Mouse (Mus musculus) hindbrain, embryonic 10.5 days (tissue): ENCODE measurements around the gene Cers6. TPM values are rescaled to one million over a fixed set of nuclear protein-coding genes. Genes with fewer than 3 reads are reported as not detected.

Experiments used
- DNase-seq: peaks from one replicate; pipeline ENCODE4 v3.0.0-alpha.2; 2017; ENCODE audit warnings: low spot score
- H3K27ac ChIP-seq: fragments of 300-500 bp; sonication (generic); 2 replicates; pipeline ENCODE4 v1.5.1; 2016; ENCODE audit warnings: mild to moderate bottlenecking, moderate library complexity
- H3K27me3 ChIP-seq: fragments of 300-500 bp; sonication (generic); 2 replicates; pipeline ENCODE4 v1.6.1; 2016; ENCODE audit warnings: mild to moderate bottlenecking; ENCODE audit not compliant: poor library complexity, insufficient read depth, severe bottlenecking
- H3K36me3 ChIP-seq: fragments of 300-500 bp; sonication (generic); 2 replicates; pipeline ENCODE4 v1.6.1; 2016; ENCODE audit warnings: mild to moderate bottlenecking, moderate library complexity
- H3K4me1 ChIP-seq: fragments of 300-500 bp; sonication (generic); replicated peaks from 2 replicates; pipeline ENCODE4 v1.6.1; 2016; ENCODE audit warnings: mild to moderate bottlenecking
- H3K4me3 ChIP-seq: fragments of 300-500 bp; sonication (generic); 2 replicates; pipeline ENCODE4 v1.5.1; 2016; ENCODE audit warnings: mild to moderate bottlenecking, moderate library complexity
- H3K9me3 ChIP-seq: fragments of 300-500 bp; sonication (generic); 2 replicates; pipeline ENCODE4 v1.6.1; 2016; ENCODE audit warnings: mild to moderate bottlenecking, moderate library complexity
- WGBS: fragments of 180-500 bp; shearing (Covaris S2); methylation state at CpG from one replicate; pipeline ENCODE4 v1.1.7; 2016; 5-methylcytosine and 5-hydroxymethylcytosine counted together
- polyA plus RNA-seq: library from polyadenylated mRNA; unstranded; fragments of >200 nt; fragmentation: Nextera tagmentation; extraction: Ambion mirVana; gene quantifications from 2 replicates; pipeline ENCODE4 v1.2.1, GENCODE M21; 2016

The Cers6 gene
- polyA plus RNA-seq, 1 experiment from 2014 or later: 36.8 TPM

- Histone ChIP-seq H3K27ac (no peak overlapping the region), H3K4me3 (no peak overlapping the region), H3K9me3 (no peaks in the 10 kb centered on the region), H3K36me3 (no peaks in the 10 kb centered on the region), H3K4me1 (no peaks in the 10 kb centered on the region), H3K27me3 (no peaks in the 10 kb centered on the region)
- WGBS: 84% methylated on average over 12 of the region's 12 CpGs
- DNase-seq: no peak
These were observed 50.6 kb downstream of the Cers6 start for GRCm38 (mm10) chr2:68911587-68912483.

- no peak overlapping the region for H3K4me3 ChIP-seq
- no peak overlapping the region for H3K27ac ChIP-seq
- H3K36me3 ChIP-seq: no peaks in the 10 kb centered on the region
- no peaks in the 10 kb centered on the region for H3K27me3 ChIP-seq
- no peaks in the 10 kb centered on the region for H3K4me1 ChIP-seq
- H3K9me3 ChIP-seq: no peaks in the 10 kb centered on the region
- DNase-seq: no peak
These were observed 54.5 kb downstream of the Cers6 start for GRCm38 (mm10) chr2:68915742-68916141.

- Histone ChIP-seq H3K27me3 (no peaks in the 10 kb centered on the region), H3K9me3 (no peaks in the 10 kb centered on the region), H3K36me3 (no peaks in the 10 kb centered on the region), H3K4me3 (no peak overlapping the region), H3K4me1 (no peaks in the 10 kb centered on the region), H3K27ac (no peak overlapping the region)
- 91% methylated on average over 3 of the region's 3 CpGs for WGBS
- no peak for DNase-seq
These were observed 55.1 kb downstream of the Cers6 start for GRCm38 (mm10) chr2:68916299-68916698.

- no peaks in the 10 kb centered on the region for H3K27me3 ChIP-seq
- no peaks in the 10 kb centered on the region for H3K4me1 ChIP-seq
- H3K27ac ChIP-seq: no peak overlapping the region
- H3K9me3 ChIP-seq: no peaks in the 10 kb centered on the region
- no peak for DNase-seq
- no peak overlapping the region for H3K4me3 ChIP-seq
- H3K36me3 ChIP-seq: no peaks in the 10 kb centered on the region
These were observed 55.8 kb downstream of the Cers6 start for GRCm38 (mm10) chr2:68917010-68917409.

DNA sequence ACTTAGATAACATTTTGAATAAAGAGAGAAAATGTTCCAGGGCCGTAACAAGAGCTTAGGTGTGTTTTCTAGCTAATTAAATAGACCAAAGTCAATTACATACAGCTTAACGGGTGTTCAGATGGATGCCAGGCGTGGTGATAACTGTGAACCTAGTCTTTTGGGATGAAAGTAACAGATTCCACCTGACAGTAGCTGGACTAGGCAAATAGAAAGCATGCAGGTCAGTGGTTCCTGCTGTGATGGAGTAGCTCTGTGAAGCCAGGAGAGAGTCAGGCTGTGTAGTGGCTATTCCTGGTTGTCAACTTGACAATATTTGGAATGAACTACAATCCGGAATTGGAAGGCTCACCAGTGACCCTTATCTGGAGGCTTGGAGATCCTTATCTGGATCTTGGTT lies 56.3 kb downstream of the Cers6 start:
- Histone ChIP-seq H3K4me1 (no peaks in the 10 kb centered on the region), H3K36me3 (no peaks in the 10 kb centered on the region), H3K27me3 (no peaks in the 10 kb centered on the region), H3K9me3 (no peaks in the 10 kb centered on the region), H3K27ac (no peak overlapping the region), H3K4me3 (no peak overlapping the region)
- WGBS: 95% methylated on average over 4 of the region's 4 CpGs
- DNase-seq: no peak

DNA sequence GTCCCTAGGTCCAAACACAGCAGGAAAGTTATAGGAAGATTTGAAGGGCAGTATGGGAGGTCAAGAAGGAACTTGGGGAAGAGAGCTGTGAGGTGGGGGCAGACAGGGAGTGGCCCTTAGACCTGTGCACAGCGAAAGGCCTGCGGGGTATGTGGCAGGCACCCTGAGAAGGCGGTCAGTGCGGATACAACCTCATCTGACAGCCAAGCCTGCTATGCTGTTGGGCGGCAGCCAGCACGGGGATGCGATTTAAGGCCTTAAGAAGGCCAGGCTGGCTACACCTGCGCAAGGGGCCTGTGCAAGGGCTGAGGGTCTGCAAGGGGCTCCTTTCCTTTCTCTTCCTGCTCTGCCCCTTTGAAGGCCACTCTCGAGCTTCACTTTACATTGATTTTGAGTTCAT lies 63.1 kb downstream of the Cers6 start:
- Histone ChIP-seq H3K9me3 (no peaks in the 10 kb centered on the region), H3K36me3 (peaks cover 2% of the 10 kb centered on the region; the same call in 1 of the 2 replicates), H3K27ac (no peak overlapping the region), H3K4me1 (no peaks in the 10 kb centered on the region), H3K27me3 (no peaks in the 10 kb centered on the region), H3K4me3 (no peak overlapping the region)
- 92% methylated on average over 9 of the region's 9 CpGs for WGBS
- DNase-seq: no peak

GRCm38 (mm10) chr2:68925542-68925941 lies 64.3 kb downstream of the Cers6 start:
- no peak overlapping the region for H3K4me3 ChIP-seq
- no peak overlapping the region for H3K27ac ChIP-seq
- DNase-seq: no peak
- WGBS: 85% methylated on average over 6 of the region's 6 CpGs
- no peaks in the 10 kb centered on the region for H3K9me3 ChIP-seq
- no peaks in the 10 kb centered on the region for H3K4me1 ChIP-seq
- peaks cover 2% of the 10 kb centered on the region; the same call in 1 of the 2 replicates for H3K36me3 ChIP-seq
- no peaks in the 10 kb centered on the region for H3K27me3 ChIP-seq

- no peak overlapping the region for H3K4me3 ChIP-seq
- peaks cover 2% of the 10 kb centered on the region; the same call in 1 of the 2 replicates for H3K36me3 ChIP-seq
- no peak overlapping the region for H3K27ac ChIP-seq
- H3K27me3 ChIP-seq: no peaks in the 10 kb centered on the region
- no peaks in the 10 kb centered on the region for H3K4me1 ChIP-seq
- 86% methylated on average over 10 of the region's 10 CpGs for WGBS
- H3K9me3 ChIP-seq: no peaks in the 10 kb centered on the region
- DNase-seq: no peak
These were observed 65.9 kb downstream of the Cers6 start for GRCm38 (mm10) chr2:68926913-68927790.

GRCm38 (mm10) chr2:68932240-68932639 lies 71.0 kb downstream of the Cers6 start:
- 79% methylated on average over 4 of the region's 4 CpGs for WGBS
- H3K9me3 ChIP-seq: no peaks in the 10 kb centered on the region
- peaks cover 11% of the 10 kb centered on the region for H3K36me3 ChIP-seq
- DNase-seq: no peak
- H3K4me1 ChIP-seq: no peaks in the 10 kb centered on the region
- no peaks in the 10 kb centered on the region for H3K27me3 ChIP-seq
- H3K4me3 ChIP-seq: no peak overlapping the region
- H3K27ac ChIP-seq: no peak overlapping the region

DNA sequence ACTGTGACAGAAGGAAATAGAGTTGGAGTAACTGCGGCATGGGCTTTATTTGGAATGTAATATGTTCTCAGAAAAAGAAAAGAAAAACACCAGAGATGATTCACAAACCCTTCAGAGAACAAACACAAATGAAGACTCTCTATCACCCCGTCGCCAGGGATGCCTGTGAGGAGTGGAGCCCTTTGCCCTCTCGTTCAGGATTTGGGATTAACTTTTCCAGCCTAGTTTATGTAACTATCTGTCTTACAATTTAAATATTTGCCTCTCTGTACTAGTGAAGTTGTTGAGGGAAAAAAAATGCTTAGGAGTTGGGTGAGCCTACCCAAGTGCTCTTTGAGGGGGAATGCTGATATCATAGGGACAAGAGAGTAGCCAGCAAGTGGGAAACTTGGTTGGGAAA lies 71.4 kb downstream of the Cers6 start:
- 79% methylated on average over 4 of the region's 4 CpGs for WGBS
- DNase-seq: no peak
- H3K4me3 ChIP-seq: no peak overlapping the region
- no peaks in the 10 kb centered on the region for H3K27me3 ChIP-seq
- no peak overlapping the region for H3K27ac ChIP-seq
- no peaks in the 10 kb centered on the region for H3K4me1 ChIP-seq
- H3K36me3 ChIP-seq: peaks cover 15% of the 10 kb centered on the region
- H3K9me3 ChIP-seq: no peaks in the 10 kb centered on the region

- no peak for DNase-seq
- WGBS: 84% methylated on average over 6 of the region's 6 CpGs
- H3K36me3 ChIP-seq: peaks cover 20% of the 10 kb centered on the region
- no peak overlapping the region for H3K27ac ChIP-seq
- no peaks in the 10 kb centered on the region for H3K9me3 ChIP-seq
- H3K4me1 ChIP-seq: no peaks in the 10 kb centered on the region
- H3K27me3 ChIP-seq: no peaks in the 10 kb centered on the region
- H3K4me3 ChIP-seq: no peak overlapping the region
These were observed 73.4 kb downstream of the Cers6 start for GRCm38 (mm10) chr2:68934651-68935050.

- H3K27ac ChIP-seq: no peak overlapping the region
- no peak for DNase-seq
- H3K9me3 ChIP-seq: no peaks in the 10 kb centered on the region
- H3K36me3 ChIP-seq: peaks cover 20% of the 10 kb centered on the region
- 80% methylated on average over 2 of the region's 2 CpGs for WGBS
- no peak overlapping the region for H3K4me3 ChIP-seq
- no peaks in the 10 kb centered on the region for H3K27me3 ChIP-seq
- H3K4me1 ChIP-seq: no peaks in the 10 kb centered on the region
These were observed 74.6 kb downstream of the Cers6 start for GRCm38 (mm10) chr2:68935721-68936294.

DNA sequence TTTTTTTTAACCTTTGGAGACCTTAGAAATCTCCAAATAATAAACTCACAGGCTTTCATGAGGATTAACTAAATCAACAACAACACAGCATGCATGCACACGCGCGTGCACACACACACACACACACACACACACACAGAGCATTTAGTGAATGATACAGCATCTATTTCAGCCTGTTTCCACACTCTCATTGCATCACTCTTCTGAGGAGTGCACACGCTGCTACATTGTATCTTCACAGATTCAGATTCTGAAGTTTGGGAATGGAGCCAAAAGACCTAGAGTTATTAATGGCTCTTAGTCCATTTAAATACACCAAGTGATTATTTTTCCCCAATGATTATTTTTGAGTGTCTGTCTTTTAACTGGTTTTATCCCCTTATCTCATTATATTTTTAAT lies 75.5 kb downstream of the Cers6 start:
- Histone ChIP-seq H3K4me3 (no peak overlapping the region), H3K4me1 (no peaks in the 10 kb centered on the region), H3K36me3 (peaks cover 20% of the 10 kb centered on the region), H3K9me3 (no peaks in the 10 kb centered on the region), H3K27me3 (no peaks in the 10 kb centered on the region), H3K27ac (no peak overlapping the region)
- WGBS: 95% methylated on average over 4 of the region's 4 CpGs
- DNase-seq: no peak
